Mouse (Mus musculus) spleen, postnatal 10 days (tissue): ENCODE results near the gene Gas6.

Source experiments
- DNase-seq, 2 experiments: peaks; one replicate each; pipeline ENCODE4 v3.0.0; 2021 to 2022; ENCODE audit warnings: low spot score in 2 of 2

Gas6 gene

DNA sequence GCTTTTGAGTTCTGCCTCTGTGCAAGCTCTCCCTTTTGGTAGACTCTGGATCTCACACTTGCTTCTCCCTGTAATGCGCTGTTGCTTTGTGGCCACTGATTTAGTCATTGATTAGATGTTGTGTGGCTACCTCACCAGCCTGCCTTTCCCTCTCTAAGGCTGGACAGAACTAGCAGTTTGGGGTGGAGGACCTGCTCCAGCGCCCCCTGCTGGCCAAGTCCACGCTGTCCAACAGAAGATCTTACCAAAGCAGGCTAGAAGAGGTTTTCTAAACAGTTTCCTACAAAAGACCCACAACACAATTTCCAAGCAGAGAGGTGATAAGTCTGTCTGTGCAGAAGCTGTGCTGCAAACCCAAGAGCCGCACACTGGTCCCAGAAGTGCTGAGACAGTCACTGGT is 32.4 kb downstream of the Gas6 start:
- DNase-seq: peak; percentile 51 to 77

DNA sequence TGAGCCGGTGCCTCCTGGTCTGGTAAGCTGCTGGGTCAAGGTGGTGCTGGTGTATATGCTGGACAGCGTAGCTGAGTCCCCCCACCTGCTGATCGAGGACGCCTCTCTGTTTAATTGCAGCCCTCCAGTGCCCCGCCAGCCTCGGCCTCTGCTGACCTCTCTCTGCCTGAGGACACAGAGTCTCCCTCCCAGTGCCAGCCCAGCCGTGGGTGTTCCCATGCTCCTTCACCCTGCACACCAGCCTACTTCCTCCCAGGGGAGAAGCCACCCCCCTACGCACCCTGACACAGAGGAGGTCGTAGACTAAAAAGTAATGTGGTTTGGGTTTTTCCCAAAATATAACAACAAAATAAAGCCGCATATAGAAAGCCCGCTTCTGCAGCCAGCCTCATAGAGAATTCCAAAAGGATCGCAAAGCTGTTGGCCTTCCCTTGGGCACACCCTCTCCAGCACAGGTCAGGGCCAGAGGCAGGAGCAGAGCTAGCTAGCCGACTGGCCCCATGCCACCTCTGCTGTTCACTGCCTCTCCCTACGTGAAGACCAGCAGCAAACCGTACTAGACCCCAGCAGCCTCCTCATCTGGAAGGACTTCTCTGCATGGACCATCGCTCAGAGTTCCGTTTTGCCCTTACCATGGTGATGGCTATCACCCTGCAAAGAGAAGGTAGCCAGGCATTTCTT is 33.1 kb downstream of the Gas6 start:
- no peak for DNase-seq

DNA sequence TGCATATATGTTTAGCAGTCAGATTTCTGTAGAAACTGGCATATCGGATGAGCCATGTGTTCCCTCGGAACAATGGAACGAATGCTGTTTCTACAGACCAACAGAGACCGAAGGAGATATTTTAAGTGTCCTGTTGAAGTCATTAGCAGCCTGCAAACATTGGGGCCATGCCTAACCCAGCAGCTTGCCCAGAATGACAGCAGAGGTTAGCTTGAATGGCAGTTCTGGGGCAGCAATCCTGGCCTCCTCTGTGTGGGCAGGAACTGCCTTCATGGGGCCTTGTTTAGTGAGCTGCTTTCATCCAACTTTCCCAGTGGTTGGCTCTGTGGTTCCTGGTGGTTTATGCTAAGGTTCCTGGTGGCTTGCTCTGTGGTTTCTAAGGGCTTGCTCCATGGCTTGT is 34.9 kb downstream of the Gas6 start:
- DNase-seq: no peak

DNA sequence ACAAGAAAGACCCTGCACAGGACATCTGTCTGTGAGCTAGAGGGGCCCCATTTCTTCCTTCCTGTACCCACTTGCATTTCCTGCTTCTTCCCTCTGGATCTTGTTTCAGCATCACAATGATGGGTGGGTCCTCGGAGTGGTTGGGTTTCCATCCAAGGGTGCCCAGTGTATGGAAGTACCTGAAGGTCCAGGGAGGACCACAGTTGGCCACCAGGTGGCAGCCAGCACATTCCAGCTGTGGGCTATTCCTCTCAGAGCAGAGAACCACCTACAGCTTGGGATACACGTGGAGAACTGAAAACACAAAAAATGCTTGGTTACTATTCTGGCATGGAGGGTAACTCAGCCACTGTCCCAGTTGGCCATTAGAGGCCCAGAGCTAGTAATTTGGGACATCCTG is 39.0 kb downstream of the Gas6 start:
- peak in 1 of 2 experiments; percentile 57 for DNase-seq

DNA sequence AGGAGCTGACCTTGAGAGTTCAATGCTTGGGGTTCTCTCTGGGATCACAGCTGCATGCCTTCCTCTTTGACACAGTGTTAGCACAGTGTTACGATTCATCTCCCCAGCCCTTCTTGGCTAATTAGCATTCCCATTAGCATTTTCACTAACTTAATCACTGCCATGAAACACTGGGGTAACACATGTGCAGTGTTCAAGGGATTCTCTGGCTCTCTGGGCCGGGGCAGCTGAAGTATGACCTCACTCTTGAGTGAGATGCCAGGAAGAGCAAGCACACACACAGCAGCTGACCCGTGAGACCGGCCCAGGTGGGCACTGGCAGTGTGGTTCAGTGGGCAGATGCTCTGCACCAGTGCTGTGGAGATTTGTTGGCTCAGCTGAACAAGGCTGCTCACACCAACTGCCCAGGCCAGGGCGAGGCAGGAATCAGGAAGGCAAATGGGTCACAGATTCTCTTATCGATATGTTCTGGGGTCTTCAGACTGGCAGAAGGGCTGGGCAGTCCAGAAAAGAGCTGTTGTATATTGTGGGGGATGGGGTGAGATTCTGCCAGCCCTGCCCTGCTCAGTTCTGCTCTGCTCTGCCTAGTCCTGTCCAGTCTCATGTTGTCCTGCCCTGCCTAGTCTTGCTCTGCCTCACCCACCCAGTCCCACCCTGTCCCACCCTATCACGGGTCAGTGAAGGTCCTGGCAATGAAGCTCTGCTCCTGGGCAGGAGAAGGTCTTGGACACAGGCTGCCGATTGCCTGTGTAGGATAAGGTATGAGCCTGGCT is 39.8 kb downstream of the Gas6 start:
- DNase-seq: no peak

DNA sequence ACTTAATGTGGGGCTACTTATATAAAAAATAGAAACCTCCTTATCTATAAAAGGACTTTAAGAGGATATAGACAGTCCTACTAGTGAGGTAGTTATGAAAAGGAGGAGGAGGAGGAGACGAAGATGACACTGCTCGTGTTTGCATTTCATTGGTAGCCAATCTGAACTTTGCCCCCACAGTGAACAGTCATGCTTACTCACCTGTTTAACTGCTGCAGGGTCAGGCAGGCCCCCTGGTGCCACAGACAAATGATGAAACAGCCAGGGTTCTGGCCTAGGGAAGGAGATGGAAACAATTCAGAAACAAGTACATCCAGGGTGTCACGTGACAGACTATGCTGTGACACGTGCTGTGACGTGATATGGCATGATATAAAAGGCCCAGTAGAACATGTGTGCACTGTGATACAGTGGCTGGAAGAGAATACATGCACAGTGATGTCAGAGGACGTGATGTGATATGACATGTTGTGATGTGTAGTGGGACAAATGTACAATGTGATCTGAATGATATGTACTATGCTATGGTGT is 42.5 kb downstream of the Gas6 start:
- no peak for DNase-seq

DNA sequence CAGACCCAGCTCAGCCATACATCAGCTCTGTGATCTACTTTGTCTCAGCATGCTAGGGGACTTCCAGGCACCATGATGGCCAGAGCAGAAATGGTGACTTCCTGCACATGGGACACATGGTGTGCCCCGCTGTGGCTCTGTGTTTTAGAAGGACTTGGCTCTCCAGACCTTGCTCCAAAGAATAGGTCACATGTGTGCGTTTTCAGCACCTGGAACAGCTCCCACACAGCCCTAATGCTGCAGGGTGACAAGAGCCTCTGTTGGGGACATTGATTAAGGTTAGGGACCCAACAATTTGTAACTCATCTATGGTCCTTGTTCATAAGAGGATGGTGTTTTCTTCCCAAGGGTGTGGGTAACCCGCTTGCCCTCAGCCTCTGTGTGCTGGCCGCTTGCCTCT is 46.1 kb downstream of the Gas6 start:
- peak in 1 of 2 experiments; percentile 28 for DNase-seq

DNA sequence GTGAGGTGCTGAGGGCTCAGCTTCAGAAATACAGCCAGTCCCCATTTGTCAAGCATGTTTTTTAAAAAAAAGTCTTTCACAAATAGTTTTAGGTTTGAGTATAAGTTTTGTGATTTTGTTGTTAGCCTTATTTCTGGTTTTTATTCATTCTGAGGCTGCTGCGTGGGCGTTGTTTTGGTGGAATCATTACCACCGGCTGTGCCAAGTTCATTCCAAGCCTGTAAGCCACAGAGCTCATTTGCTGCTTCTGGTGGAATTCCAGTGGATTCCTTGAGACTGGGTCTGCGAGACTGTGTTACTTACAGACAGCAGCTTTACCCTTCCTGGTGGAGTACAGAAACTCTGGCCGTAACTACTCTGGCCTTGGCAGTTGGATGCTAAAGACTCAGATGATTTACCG is 47.8 kb downstream of the Gas6 start:
- DNase-seq: no peak

DNA sequence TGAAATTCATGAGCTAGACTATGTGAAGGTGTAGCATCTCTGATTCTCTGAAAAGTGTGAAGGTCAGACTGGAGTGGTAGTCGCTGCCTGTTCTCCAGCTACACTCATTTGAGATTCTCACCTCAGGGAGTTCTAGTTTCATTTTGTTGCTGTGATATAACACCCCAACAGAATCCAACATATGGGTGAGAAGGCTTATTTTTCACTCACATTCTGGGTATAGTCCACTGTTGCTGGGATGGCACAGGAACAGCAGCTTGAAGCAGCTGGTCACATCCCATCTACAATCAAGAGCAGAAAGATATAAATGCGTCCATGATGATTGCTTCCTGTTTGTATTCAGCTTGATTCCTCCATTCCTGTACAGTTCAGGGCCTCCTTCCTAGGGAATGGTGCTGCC is 52.1 kb downstream of the Gas6 start:
- DNase-seq: no peak

DNA sequence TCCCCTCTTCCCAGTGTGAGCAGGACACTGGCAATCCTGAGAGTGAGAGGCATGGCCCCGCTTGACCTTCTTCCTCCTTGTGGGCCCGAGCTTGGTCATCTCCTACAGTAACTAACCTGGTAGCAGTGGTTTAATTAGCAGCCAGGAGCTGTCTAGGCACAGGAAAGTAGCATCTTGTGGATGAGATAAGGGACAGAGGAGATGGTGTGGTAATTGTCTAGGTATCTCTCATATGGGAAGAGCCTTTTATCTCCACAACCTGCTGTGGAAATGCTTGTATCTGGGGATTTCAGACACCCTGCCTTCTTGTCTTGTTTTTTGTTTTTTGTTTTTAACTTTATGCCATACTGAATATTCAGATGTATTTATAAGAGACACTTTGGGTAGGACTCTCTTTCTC is 56.8 kb downstream of the Gas6 start:
- no peak for DNase-seq

DNA sequence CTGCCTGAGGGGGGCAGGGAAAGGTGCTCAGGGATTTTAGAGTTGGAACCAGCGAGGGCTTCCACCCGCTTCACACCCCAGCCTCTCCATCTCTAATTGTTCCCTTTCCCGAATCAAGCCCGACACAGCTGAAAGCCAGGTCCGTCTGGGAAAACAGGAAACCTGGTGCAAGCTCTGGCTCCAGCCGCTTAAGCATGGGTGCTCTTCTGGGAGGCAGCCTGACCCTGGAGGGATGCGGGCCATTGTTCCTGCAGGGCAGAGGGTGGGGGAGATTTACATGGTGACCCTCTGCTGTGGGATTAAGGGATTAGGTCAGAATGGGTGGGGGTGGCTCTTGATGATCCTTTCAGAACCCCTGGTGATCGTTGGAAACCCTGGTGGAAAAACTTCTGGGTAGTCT is 58.2 kb downstream of the Gas6 start:
- no peak for DNase-seq

DNA sequence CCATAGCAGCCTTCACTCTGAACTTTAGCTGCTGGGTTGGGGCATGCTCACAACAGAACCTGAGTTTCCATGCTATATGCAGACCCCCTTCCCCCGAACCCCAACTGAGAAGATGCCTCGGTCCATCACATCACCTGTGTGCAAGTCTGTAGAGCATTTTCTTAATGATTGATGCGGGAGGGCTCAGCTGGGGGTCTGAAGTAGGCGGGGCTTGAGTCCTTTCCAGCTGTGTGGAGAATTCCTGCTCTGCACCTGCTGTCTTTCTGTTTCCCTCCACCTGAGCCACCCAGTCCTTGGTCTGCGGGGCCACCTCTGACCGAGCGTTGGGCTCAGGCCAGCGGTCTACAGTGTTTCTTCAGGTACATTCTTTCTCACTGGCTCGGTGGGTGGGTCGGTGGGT is 59.4 kb downstream of the Gas6 start, which contains the start of gene Tmem255b:
Gene Tmem255b (plus strand): TSS at position 301 of the 400 bp plus-strand sequence.
- DNase-seq: no peak

DNA sequence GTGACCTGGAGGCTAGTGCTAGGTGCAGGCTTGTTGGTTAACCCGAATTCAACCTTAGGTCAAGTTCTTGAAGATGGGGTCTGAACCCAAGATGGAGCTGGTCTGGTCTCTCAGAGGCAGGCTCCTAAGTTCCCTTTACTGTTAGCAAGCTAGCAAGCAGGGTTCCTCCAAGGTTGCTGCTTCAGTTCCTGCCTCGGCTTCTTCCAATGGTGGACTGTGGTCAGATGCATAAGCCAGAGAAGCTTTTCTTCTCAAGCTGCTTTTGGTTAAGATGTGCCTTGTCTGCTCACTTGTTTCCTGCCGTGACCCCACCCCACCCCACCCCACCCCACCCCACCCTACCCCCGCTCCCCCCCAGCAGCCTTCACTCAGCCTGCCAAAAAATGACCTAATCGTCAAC is 61.2 kb downstream of the Gas6 start:
- no peak for DNase-seq

DNA sequence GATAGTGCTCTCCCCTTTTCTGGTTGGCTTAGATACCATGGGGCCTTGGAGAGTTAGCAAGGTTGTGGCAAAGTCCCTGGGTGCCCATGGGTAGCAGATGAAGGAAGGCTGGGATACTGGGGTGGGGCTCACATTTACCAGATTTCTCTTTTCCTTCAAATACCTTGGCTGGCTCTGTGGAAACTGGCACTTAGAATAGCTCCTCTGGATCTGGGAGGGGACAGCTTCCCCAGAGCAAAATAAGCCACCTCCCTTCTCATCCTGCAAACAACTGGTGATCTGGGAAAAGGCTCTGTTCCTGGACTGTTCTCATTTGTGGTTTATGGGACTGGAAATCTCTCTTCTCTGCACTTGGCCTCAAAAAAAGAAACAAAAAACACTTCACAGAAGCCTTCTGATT is 63.4 kb downstream of the Gas6 start:
- no peak for DNase-seq

DNA sequence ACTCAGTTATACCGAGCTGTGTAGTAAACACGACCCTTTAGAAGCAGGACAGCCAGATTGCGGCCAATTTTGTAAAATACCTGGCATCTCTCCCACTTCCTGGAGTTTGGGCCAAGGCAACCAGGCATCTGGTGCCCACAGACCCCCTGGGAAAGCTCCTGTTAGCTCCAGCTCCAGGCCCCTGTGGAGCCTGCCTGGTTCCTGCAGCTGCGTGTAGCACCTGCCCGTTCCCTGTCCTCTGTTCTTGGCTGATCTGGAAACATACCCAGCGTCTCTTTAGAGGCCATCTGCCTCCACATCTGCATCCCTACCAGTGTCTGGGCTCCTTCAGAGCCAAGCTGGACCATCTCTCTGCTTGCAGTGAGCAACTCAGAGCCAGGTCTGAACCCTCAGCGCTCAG is 63.9 kb downstream of the Gas6 start:
- no peak for DNase-seq

DNA sequence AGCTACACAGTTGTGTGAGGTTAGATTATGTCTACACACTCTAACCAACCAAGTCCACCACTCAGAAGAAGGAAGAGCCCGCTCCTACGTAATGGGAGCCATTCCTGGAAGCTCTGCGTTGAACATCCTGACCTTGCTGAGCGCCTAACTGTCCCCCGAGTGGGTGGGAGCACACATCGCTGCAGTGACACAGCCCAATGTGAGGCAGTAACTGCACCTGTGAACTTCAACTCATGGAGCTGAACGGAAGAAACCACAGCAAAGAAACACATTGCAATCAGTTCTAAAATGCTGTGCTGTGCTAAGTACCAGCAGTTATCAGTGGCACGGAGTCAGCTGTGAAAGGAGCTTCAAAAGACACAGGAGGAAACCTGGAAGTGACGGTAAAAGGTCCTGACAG is 66.1 kb downstream of the Gas6 start:
- no peak for DNase-seq

DNA sequence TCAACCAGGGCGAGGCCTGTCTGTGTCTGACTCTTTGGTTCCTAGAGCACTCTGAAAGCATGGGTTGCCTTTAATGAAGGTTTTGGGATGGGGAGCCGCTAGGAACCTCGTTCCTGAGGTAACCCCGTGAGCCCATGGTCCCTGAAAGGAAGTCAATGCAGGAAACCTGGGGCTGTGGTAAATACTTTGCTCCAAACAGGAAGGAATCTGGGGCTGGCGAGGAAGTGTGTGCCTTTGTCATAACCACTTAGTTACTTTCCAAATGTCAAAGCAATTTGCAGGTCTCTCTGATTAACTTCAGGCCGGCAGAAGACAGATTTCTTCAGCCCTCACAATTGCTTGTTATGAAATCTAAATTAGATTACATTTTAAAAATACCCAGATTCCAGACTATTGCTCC is 66.9 kb downstream of the Gas6 start:
- DNase-seq: no peak

DNA sequence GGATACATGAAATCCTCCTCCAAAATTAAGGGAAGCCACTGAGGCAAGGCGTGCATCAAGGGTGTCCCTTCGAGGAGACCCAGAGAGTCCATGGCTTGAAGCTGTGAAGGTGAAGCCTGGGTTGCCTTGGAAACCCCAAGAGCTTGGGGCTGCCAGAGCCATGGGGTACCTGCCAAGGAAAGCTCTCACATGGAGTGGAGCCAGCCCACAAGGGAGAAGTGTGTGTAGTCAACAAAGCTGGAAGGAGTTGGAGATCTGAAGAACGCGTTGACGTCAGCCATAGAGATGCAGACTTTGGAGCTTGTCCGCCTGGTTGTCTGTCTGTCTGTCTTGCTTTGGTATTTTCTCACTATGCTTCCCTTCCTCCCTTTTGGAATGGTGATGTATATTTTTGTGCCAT is 73.3 kb downstream of the Gas6 start:
- DNase-seq: no peak

DNA sequence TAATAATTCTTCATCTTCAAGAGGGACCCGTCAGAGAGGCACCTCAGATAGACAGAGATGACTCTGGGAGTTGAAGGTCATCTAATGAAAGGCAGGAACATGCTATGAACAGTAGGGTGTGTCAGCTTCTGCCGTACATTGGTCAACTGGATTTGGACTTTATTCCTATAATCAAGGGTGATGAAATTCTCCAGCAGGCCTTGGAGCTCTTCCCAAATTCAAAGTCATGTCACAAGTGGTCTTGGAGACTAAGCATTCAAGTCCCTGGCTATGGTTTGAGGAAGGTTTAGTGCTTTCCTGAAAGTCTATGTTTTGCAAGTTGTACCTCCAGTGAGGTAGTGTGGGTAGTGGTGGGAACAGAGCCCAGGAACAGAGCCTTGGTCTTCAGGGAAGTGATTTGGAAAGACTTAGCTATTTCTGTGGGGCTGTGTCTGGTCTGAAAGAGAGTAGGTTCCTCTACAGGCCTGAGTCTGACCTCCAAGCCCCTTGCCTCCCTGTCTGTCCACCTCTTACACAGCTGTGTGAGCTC is 75.1 kb downstream of the Gas6 start:
- no peak for DNase-seq

DNA sequence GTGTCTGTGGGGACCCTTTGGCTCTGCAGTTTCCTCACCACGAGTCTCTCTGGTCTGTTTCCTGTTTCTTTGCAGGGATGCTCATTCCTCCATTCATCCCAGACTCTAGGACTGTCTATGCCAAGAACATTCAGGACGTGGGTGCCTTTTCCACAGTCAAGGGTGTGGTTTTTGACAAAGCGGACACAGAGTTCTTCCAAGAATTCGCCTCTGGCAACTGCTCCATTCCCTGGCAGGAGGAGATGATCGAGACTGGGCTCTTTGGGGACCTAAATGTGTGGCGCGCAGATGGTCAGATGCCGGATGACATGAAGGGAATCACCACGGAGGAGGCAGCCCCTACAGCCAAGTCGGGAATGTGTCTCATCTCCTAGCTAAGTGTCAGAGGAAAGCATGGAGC is 78.4 kb downstream of the Gas6 start:
- DNase-seq: no peak
